Mouse (Mus musculus): Measurements from ENCODE around the gene Abca8a. TPM values are rescaled to one million over a fixed set of nuclear protein-coding genes. Genes with fewer than 3 reads are reported as not detected.
"Not testable (repeated sequence)": the region's sequence is repeated elsewhere in the genome, so short reads cannot be mapped to it uniquely, and the experiment has no call there.

The Abca8a gene
- polyA plus RNA-seq, 1 experiment, result 0.32 TPM

DNA sequence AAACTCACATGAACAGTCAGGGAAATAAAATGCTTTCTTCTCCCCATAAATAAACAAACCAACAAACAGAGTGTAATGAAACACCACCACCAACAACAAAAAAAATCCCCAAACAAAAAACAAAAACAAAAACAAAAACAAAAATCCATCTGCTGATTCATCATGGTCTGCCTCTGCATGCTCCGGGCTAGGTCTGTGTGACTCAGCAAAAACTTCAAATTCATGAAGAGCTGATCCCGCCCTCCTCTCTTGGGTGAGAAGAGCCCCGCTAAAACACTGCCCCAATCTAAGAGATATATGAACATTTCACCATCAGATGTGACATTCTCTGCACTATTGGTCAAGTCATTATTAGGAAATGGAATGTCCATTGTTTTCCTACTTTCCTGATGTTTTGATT, 104.5 kb downstream of the Abca8a start:
- H3K4me1 ChIP-seq (ENCODE audit: control insufficient read depth, insufficient read depth, low read length), result peaks cover 5% of the 10 kb centered on the region
- H3K27ac ChIP-seq (ENCODE audit: insufficient read depth, low read depth, low read length), result no peak overlapping the region
- H3K4me3 ChIP-seq (ENCODE audit: insufficient read depth, low read length), result no peak overlapping the region
- TF ChIP-seq POLR2A (IDR thresholded peaks at IDR 0.05; ENCODE audit: borderline replicate concordance, low read depth, low read length) (no peak), CTCF (IDR thresholded peaks at IDR 0.05; ENCODE audit: low read depth, low read length) (no peak)

- TF ChIP-seq POLR2A (IDR thresholded peaks at IDR 0.05; ENCODE audit: borderline replicate concordance, low read depth, low read length) (no peak), CTCF (IDR thresholded peaks at IDR 0.05; ENCODE audit: low read depth, low read length) (no peak)
- Histone ChIP-seq H3K4me3 (ENCODE audit: insufficient read depth, low read length) (no peak overlapping the region), H3K4me1 (ENCODE audit: control insufficient read depth, insufficient read depth, low read length) (peaks cover 5% of the 10 kb centered on the region), H3K27ac (ENCODE audit: insufficient read depth, low read depth, low read length) (no peak overlapping the region)
These were observed 105.5 kb downstream of the Abca8a start for GRCm38 (mm10) chr11:109990256-109990655.

GRCm38 (mm10) chr11:109988164-109988563, 107.6 kb downstream of the Abca8a start:
- TF ChIP-seq POLR2A (IDR thresholded peaks at IDR 0.05; ENCODE audit: borderline replicate concordance, low read depth, low read length) (no peak), CTCF (IDR thresholded peaks at IDR 0.05; ENCODE audit: low read depth, low read length) (no peak)
- H3K4me1 ChIP-seq (ENCODE audit: control insufficient read depth, insufficient read depth, low read length), result peaks cover 5% of the 10 kb centered on the region
- no peak overlapping the region for H3K27ac ChIP-seq (ENCODE audit: insufficient read depth, low read depth, low read length)
- no peak overlapping the region for H3K4me3 ChIP-seq (ENCODE audit: insufficient read depth, low read length)

- H3K4me1 ChIP-seq (ENCODE audit: control insufficient read depth, insufficient read depth, low read length); H3K27ac ChIP-seq (ENCODE audit: insufficient read depth, low read depth, low read length): not testable (repeated sequence)
These were observed 108.2 kb downstream of the Abca8a start for GRCm38 (mm10) chr11:109987460-109988072.

GRCm38 (mm10) chr11:109981872-109982271, 113.9 kb downstream of the Abca8a start:
- Histone ChIP-seq H3K27ac (ENCODE audit: insufficient read depth, low read depth, low read length) (no peak overlapping the region), H3K4me1 (ENCODE audit: control insufficient read depth, insufficient read depth, low read length) (no peaks in the 10 kb centered on the region), H3K4me3 (ENCODE audit: insufficient read depth, low read length) (no peak overlapping the region)
- no peak for TF ChIP-seq POLR2A (IDR thresholded peaks at IDR 0.05; ENCODE audit: borderline replicate concordance, low read depth, low read length)
- TF ChIP-seq CTCF (IDR thresholded peaks at IDR 0.05; ENCODE audit: low read depth, low read length), result no peak

More at GRCm38 (mm10) chr11:109987460-109988072, 108.2 kb downstream of the Abca8a start:
- not testable (repeated sequence) for H3K4me3 ChIP-seq (ENCODE audit: insufficient read depth, low read length)

Other genes with a start within 250 kb of the Abca8a start
- gene Abca8b, start 100.1 kb downstream of the Abca8a start, polyA plus RNA-seq (2012; ENCODE audit: insufficient read depth, insufficient read length, missing spikeins), result 1.1 and 1.2 TPM in 2 replicates
- 66.7 and 77.2 TPM in 2 replicates for gene Abca9, start 72.2 kb upstream of the Abca8a start, polyA plus RNA-seq (2012; ENCODE audit: insufficient read depth, insufficient read length, missing spikeins)
- gene Abca6, start 155.8 kb upstream of the Abca8a start, polyA plus RNA-seq (2012; ENCODE audit: insufficient read depth, insufficient read length, missing spikeins), result 4.6 and 5.6 TPM in 2 replicates
- gene Abca5, start 241.7 kb upstream of the Abca8a start, polyA plus RNA-seq (2012; ENCODE audit: insufficient read depth, insufficient read length, missing spikeins), result 1.5 and 1.7 TPM in 2 replicates

All from bone marrow macrophage, adult 2 months (primary cell).